24 mouse cellular contexts compared by ENCODE assay signal in genomic region chr11:4800654-4801053, GRCm38 (mm10). TPM values are rescaled to one million over a fixed set of nuclear protein-coding genes. Genes with fewer than 3 reads are reported as not detected.
DNase-seq lines count a peak whose midpoint lies in the region; ATAC-seq and TF ChIP-seq lines count a peak whose summit lies in the region.
"Had no signal": no experiment of that assay in that cellular context is flagged by ENCODE, and none has a peak within 500 bp of the region (broad histone marks: within the 10 kb centered on the region; RNA-seq: fewer than 3 reads in every experiment).

No protein-coding gene starts in this region.

- no peaks in the 10 kb centered on the region for H3K4me1 ChIP-seq in kidney, postnatal 0 days (replicated peaks; ENCODE audit: insufficient read depth, low read length)

- peak; percentile 15 for DNase-seq in gastrocnemius, postnatal 14 days
- no peak for DNase-seq in gastrocnemius, postnatal 4 days (ENCODE audit: low spot score in 2 of 2)
- DNase-seq in kidney, postnatal 0 days (ENCODE audit: low spot score): peak; percentile 77
- no peak for DNase-seq in kidney, adult 18-20 months
- DNase-seq in ES-CJ7 (ENCODE audit: low read depth, low spot score) (peak; percentile 28), ZHBTc4 (ENCODE audit: low read depth, low spot score) (peak; percentile 18)
- no peak for DNase-seq in layer of hippocampus, adult 9-11 months
- DNase-seq: adrenal gland, adult 2 months; adrenal gland, postnatal 25 days; cerebellum, adult 18-20 months; cerebellum, adult 9-11 months; cerebellum, postnatal 36 days; gastrocnemius, postnatal 36 days; heart, adult 18-20 months; heart, postnatal 4 days had no signal

- H3K4me2 ChIP-seq in kidney, postnatal 0 days (ENCODE audit: low read length): no peak overlapping the region
- H3K4me2 ChIP-seq: embryonic facial prominence, embryonic 15.5 days; hindbrain, embryonic 12.5 days had no signal

- H3K9me3 ChIP-seq in kidney, postnatal 0 days (replicated peaks; ENCODE audit: low read length): no peaks in the 10 kb centered on the region
- H3K9me3 ChIP-seq: embryonic facial prominence, embryonic 15.5 days; forebrain, embryonic 10.5 days; heart, embryonic 10.5 days; hindbrain, embryonic 12.5 days had no signal

- intact Hi-C loops in gastrocnemius, postnatal 14 days (cut with DNase I; ENCODE audit: low total_unique reads): no loop called here

- H3K27me3 ChIP-seq in kidney, postnatal 0 days (ENCODE audit: insufficient read depth, low read length): no peaks in the 10 kb centered on the region
- H3K27me3 ChIP-seq: embryonic facial prominence, embryonic 15.5 days; hindbrain, embryonic 12.5 days had no signal

- peaks cover 5% of the 10 kb centered on the region for H3K36me3 ChIP-seq in kidney, postnatal 0 days (ENCODE audit: insufficient read depth, low read length)

- no peak for TF ChIP-seq CTCF in kidney, postnatal 0 days (IDR thresholded peaks at IDR 0.05; ENCODE audit: low read depth)

- ATAC-seq in kidney, postnatal 0 days (replicated peaks; ENCODE audit: low FRiP score, low read depth): no peak
- ATAC-seq: forebrain, embryonic 14.5 days; hindbrain, embryonic 16.5 days; inflammation-experienced regulatory T-cells, adult 6 months had no signal

- no peak overlapping the region for H3K4me3 ChIP-seq in kidney, postnatal 0 days (replicated peaks; ENCODE audit: low read depth, low read length)
- H3K4me3 ChIP-seq: embryonic facial prominence, embryonic 15.5 days; erythroblast, embryonic 14.5 days; forebrain, embryonic 10.5 days; heart, embryonic 10.5 days; hindbrain, embryonic 12.5 days had no signal

- H3K27ac ChIP-seq in kidney, postnatal 0 days: no peak overlapping the region
- H3K27ac ChIP-seq: embryonic facial prominence, embryonic 15.5 days; forebrain, embryonic 10.5 days; heart, embryonic 10.5 days; hindbrain, embryonic 12.5 days had no signal

- 30% methylated on average over 4 of the region's 4 CpGs for WGBS in kidney, postnatal 0 days

- H3K9ac ChIP-seq in kidney, postnatal 0 days (ENCODE audit: low read depth, low read length): no peak overlapping the region
- H3K9ac ChIP-seq: embryonic facial prominence, embryonic 15.5 days; hindbrain, embryonic 12.5 days had no signal

RNA-seq across cellular contexts. Expression of gene Nf2, which starts 48.7 kb away (rescaled TPM):
- 10 to 100 TPM; 35.2 to 40.9 TPM for total RNA-seq in gastrocnemius, postnatal 14 days (2021)
- 10 to 100 TPM; 56.2 to 56.8 TPM for total RNA-seq in gastrocnemius, postnatal 4 days (2021)
- 33.3 and 35.6 TPM in 2 replicates for polyA plus RNA-seq in kidney, postnatal 0 days (2015; fragmentation: Nextera tagmentation; extraction: Ambion mirVana)

RNA-seq across cellular contexts. Expression of gene Cabp7, which starts 54.1 kb away (rescaled TPM):
- under 1 TPM; 0.66 to 0.69 TPM for total RNA-seq in gastrocnemius, postnatal 14 days (2021)
- total RNA-seq in gastrocnemius, postnatal 4 days (2021): under 1 TPM; 0.39 to 0.47 TPM
- 0.08 and 0.09 TPM in 2 replicates for polyA plus RNA-seq in kidney, postnatal 0 days (2015; fragmentation: Nextera tagmentation; extraction: Ambion mirVana)
- total RNA-seq: adrenal gland, postnatal 25 days; heart, adult 18-20 months; heart, postnatal 10 days; heart, postnatal 4 days had no signal
- polyA plus RNA-seq: erythroblast, embryonic 14.5 days had no signal

Comparison
In these comparisons a context has a peak if more than half of its experiments do, and no peak if none do; other contexts are left out.
1. DNase-seq: peak in gastrocnemius, postnatal 14 days (single experiment), kidney, postnatal 0 days (single experiment), ES-CJ7 (single experiment) and ZHBTc4 (single experiment); none in gastrocnemius, postnatal 4 days (0 of 2), kidney, adult 18-20 months (single experiment) and layer of hippocampus, adult 9-11 months (single experiment).